Mouse (Mus musculus) neural tube, embryonic 11.5 days (tissue): ENCODE measurements at regions not wholly inside any gene's neighbourhood (a gene's known extent, or its start where the extent isn't known, plus 50 kb on each side); places are given as distances from the start of the nearest gene placed in this dataset.
A peak's percentile ranks its signal among the peaks of the same experiment; 100 is the strongest.

Experiments used
- ATAC-seq: fragments of 200-750 bp; cut with Nextera tagmentation; 2 replicates; pipeline ENCODE4 v1.8.0; 2017; ENCODE audit warnings: moderate number of reproducible peaks, mild to moderate bottlenecking, moderate TSS enrichment, moderate library complexity; ENCODE audit not compliant: insufficient read depth, low FRiP score, low TSS enrichment
- DNase-seq: peaks from one replicate; pipeline ENCODE4 v3.0.0-alpha.2; 2015; ENCODE audit warnings: low spot score
- H3K27ac ChIP-seq: fragments of 300-500 bp; sonication (generic); 2 replicates; pipeline ENCODE4 v1.5.1; 2014; ENCODE audit warnings: low read depth, mild to moderate bottlenecking, low read length
- H3K27me3 ChIP-seq: fragments of 300-500 bp; sonication (generic); 2 replicates; pipeline ENCODE4 v1.6.1; 2014; ENCODE audit warnings: mild to moderate bottlenecking, low read length, mixed read lengths; ENCODE audit not compliant: control insufficient read depth, insufficient read depth
- H3K36me3 ChIP-seq: fragments of 300-500 bp; sonication (generic); 2 replicates; pipeline ENCODE4 v1.6.1; 2014; ENCODE audit warnings: mild to moderate bottlenecking, low read length, moderate library complexity, mixed read lengths; ENCODE audit not compliant: control insufficient read depth, insufficient read depth
- H3K4me1 ChIP-seq: fragments of 300-500 bp; sonication (generic); 2 replicates; pipeline ENCODE4 v1.6.1; 2014; ENCODE audit warnings: low read length, mixed read lengths; ENCODE audit not compliant: control insufficient read depth, insufficient read depth
- H3K4me2 ChIP-seq: fragments of 300-500 bp; sonication (generic); 2 replicates; pipeline ENCODE4 v1.6.1; 2014; ENCODE audit warnings: low read depth, mild to moderate bottlenecking, moderate library complexity
- H3K4me3 ChIP-seq: fragments of 300-500 bp; sonication (generic); 2 replicates; pipeline ENCODE4 v1.5.1; 2014; ENCODE audit warnings: low read depth, low read length
- H3K9ac ChIP-seq: fragments of 300-500 bp; sonication (generic); 2 replicates; pipeline ENCODE4 v1.6.1; 2014; ENCODE audit warnings: mild to moderate bottlenecking, low read length
- H3K9me3 ChIP-seq: fragments of 300-500 bp; sonication (generic); 2 replicates; pipeline ENCODE4 v1.6.1; 2016; ENCODE audit warnings: low read length; ENCODE audit not compliant: control insufficient read depth
- WGBS: fragments of 180-500 bp; shearing (Covaris S2); extraction: QIAGEN DNeasy Blood & Tissue Kit; methylation state at CpG from one replicate; pipeline ENCODE4 v1.1.7; 2014; 5-methylcytosine and 5-hydroxymethylcytosine counted together

DNA sequence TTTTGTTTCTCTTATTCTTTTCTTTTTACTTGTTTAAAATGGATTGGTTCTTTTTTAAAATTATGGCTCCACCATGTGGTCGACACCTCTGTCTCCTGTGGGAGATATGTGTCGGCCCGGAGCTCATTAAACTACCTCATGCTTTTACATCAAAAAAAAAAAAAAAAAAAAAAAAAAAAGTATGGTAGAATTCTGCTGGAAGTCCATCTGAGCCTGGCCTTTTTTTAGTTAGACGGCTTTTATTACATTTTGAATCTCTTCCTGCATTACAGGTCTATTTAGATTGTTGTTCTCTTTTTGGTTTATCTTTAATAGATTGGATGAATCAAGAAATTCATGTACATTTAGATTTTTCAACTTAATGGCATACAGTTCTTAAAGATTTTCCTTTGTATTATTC lies 350.8 kb upstream of the Ascc3 start:
- WGBS, result 82% methylated on average over 4 of the region's 4 CpGs
- Histone ChIP-seq H3K4me1 (no peaks in the 10 kb centered on the region), H3K27ac (no peak overlapping the region), H3K27me3 (no peaks in the 10 kb centered on the region), H3K4me3 (no peak overlapping the region), H3K9ac (no peak overlapping the region), H3K36me3 (no peaks in the 10 kb centered on the region), H3K4me2 (no peak overlapping the region), H3K9me3 (no peaks in the 10 kb centered on the region)
- DNase-seq, result no peak
- ATAC-seq, result no peak

DNA sequence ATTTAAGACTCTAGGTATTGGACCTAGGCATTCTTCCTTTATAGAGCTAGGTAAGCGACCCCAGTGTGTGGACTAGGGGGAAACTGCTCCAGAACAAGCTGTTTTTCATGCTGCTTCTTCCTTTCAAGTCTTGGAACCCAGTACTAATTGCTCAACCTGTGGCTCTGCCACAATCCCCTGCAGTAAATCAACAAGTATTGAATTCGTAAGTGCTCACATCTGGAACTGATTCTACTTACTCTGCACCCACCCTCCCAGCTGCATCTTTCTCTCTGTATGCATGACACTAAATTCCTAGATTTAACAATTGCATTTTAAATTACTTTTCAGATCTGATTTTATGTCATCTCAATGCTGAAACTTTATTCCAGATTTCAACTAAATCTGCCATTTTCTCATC lies 388.9 kb upstream of the Ascc3 start:
- Histone ChIP-seq H3K4me1 (no peaks in the 10 kb centered on the region), H3K36me3 (no peaks in the 10 kb centered on the region), H3K9me3 (no peaks in the 10 kb centered on the region), H3K4me3 (no peak overlapping the region), H3K27ac (no peak overlapping the region), H3K4me2 (no peak overlapping the region), H3K9ac (no peak overlapping the region), H3K27me3 (no peaks in the 10 kb centered on the region)
- DNase-seq (no peak), ATAC-seq (no peak)
- WGBS, result 43% methylated on average over 2 of the region's 2 CpGs

DNA sequence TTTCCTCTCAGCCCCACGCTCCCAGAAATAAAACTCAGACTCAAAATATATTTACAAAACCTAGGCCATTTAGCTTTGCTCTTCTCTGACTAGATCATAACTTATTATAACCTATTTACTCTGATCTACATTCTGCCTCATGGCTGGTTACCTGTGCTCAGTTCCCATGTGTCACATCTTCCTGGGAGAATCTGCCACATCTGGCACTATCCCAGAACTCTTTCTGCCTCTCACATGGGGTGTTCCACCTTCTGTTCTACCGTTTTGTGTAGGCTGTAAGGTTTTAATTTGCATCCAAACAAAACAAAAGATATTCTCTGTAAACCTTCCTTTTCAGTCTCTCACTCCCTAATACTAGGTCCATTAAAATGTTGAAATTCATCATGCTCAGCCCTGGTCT lies 390.8 kb upstream of the Ascc3 start:
- Histone ChIP-seq H3K27ac (no peak overlapping the region), H3K9me3 (no peaks in the 10 kb centered on the region), H3K9ac (no peak overlapping the region), H3K4me3 (no peak overlapping the region), H3K27me3 (no peaks in the 10 kb centered on the region), H3K36me3 (no peaks in the 10 kb centered on the region), H3K4me2 (no peak overlapping the region), H3K4me1 (no peaks in the 10 kb centered on the region)
- WGBS, result 58% methylated on average over 2 of the region's 2 CpGs
- ATAC-seq (no peak), DNase-seq (no peak)

DNA sequence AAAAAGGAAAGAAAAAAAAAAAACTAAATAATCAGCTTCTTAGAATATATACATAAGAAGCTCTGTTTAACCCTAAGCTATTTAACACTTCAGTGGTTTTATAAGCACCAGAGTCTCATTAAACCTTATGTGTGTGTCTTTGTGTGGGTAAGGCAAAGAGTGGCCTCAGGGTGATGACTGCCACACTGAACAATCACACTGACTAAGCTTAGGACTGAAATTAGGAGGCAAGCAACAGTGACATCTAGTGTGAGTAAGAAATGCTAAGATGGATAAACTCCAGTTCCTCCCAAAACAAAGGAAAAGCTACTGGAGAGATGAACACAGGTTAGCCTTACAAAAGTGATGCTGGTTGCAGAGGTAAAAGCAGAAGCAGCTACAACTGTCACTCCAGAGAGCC lies 392.6 kb upstream of the Ascc3 start:
- peak; percentile 77 for ATAC-seq
- Histone ChIP-seq H3K27me3 (no peaks in the 10 kb centered on the region), H3K27ac (no peak overlapping the region), H3K9ac (no peak overlapping the region), H3K9me3 (no peaks in the 10 kb centered on the region), H3K4me2 (no peak overlapping the region), H3K4me1 (no peaks in the 10 kb centered on the region), H3K36me3 (no peaks in the 10 kb centered on the region), H3K4me3 (no peak overlapping the region)
- DNase-seq, result peak; percentile 21

DNA sequence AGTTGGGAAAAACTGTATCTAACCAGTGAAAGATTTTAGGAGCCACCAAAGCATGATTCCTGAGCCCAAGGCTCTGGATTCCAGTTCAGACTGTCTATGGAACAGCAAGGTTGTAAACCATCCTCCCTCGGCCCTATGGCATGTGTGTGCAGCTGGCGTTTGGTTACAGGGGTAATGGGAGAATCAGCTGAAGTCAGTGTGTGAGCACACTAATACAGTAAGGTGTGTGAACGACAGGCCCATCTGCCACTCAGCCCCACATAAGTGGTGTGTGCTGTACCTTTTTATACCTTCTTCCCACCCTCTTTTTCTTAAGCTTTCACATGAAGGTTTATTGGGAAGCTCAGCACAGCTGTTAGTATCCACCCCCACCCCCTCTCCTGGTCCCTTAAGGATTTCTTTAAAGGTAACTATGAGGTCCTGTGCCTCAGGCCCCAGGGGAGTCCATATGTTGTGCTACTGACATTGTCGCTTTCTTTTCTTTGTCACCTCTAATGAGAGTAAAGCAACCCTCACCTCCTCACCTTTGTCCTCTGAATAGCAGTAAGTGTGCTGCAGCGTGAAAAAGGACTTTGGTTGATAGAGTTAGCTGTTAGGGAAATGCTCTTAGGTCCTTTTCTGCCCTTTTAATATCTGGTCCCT lies 394.5 kb upstream of the Ascc3 start:
- WGBS, result 55% methylated on average over 5 of the region's 5 CpGs
- ATAC-seq, result no peak
- Histone ChIP-seq H3K9ac (no peak overlapping the region), H3K9me3 (no peaks in the 10 kb centered on the region), H3K4me2 (no peak overlapping the region), H3K36me3 (no peaks in the 10 kb centered on the region), H3K4me1 (no peaks in the 10 kb centered on the region), H3K27ac (no peak overlapping the region), H3K4me3 (no peak overlapping the region), H3K27me3 (no peaks in the 10 kb centered on the region)
- no peak for DNase-seq

DNA sequence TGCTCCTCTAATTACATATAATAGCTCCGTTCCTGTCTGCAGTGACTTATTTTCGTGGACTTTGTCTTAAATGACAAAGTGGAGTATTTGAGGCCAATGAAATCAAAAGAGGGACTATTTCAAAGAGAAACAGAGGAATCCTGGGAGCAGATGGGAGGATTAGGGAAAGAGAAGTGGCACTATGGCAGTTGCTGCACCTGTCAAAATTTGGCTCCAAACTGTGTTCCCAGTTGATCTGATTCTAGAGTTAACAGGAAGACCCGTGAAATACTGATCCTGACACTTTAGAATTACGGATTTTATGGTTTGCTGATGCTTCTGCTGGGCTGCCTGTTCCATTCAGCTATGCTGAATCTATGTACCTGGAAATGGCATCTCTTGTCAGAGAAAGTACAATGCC lies 401.7 kb upstream of the Grik2 start:
- WGBS, result 78% methylated on average over 4 of the region's 4 CpGs
- Histone ChIP-seq H3K4me2 (no peak overlapping the region), H3K27ac (no peak overlapping the region), H3K9ac (no peak overlapping the region), H3K36me3 (no peaks in the 10 kb centered on the region), H3K4me3 (no peak overlapping the region), H3K9me3 (no peaks in the 10 kb centered on the region), H3K4me1 (no peaks in the 10 kb centered on the region), H3K27me3 (no peaks in the 10 kb centered on the region)
- DNase-seq (no peak), ATAC-seq (no peak)

DNA sequence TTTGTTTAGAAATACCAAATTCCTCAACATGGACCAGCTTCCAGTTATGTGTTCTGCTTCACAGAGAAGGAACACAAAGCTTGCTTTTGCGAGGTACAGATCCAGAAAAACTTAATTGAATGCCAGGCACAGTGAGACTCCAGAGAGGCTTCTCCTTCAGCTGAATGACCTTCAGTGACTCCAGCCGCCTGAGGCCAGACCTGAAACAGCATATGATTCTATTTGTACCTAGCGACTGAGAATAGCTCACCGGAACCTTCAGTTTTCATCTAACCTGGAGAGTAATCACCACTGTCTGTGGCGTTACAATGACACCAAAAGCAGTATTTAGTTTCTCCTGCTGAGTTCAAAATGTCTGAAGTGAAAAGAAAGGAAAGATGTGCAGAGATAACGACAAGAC lies 380.6 kb upstream of the Grik2 start:
- ATAC-seq (no peak), DNase-seq (no peak)
- H3K36me3 ChIP-seq, result no peaks in the 10 kb centered on the region
- no peak overlapping the region for H3K4me3 ChIP-seq
- H3K27ac ChIP-seq, result no peak overlapping the region
- H3K4me1 ChIP-seq, result no peaks in the 10 kb centered on the region
- H3K4me2 ChIP-seq, result no peak overlapping the region
- H3K9me3 ChIP-seq, result no peaks in the 10 kb centered on the region
- 78% methylated on average over 6 of the region's 6 CpGs for WGBS
- no peak overlapping the region for H3K9ac ChIP-seq
- H3K27me3 ChIP-seq, result no peaks in the 10 kb centered on the region

DNA sequence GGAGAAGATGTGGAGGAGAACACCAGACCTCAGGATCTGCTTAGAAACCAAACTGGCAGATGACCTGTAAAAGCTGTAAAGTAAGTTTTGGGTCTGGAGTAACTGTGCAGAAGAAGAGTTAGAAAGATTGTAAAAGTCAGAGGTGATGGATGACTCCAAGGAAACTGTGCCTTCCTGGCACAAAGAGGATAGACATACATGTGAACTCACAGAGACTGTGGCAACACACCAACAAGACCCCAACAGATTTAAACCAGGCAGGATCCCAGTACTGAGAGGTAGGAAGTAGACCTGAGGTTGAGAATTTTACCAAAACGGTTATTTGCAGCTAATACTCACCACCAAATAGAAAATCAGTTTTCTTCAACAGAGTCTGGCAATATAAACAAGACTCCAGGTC lies 349.8 kb upstream of the Grik2 start:
- no peak for DNase-seq
- WGBS, result 77% methylated on average over 1 of the region's 1 CpGs
- ATAC-seq, result no peak
- Histone ChIP-seq H3K4me1 (no peaks in the 10 kb centered on the region), H3K27me3 (no peaks in the 10 kb centered on the region), H3K9me3 (no peaks in the 10 kb centered on the region), H3K27ac (no peak overlapping the region), H3K4me2 (no peak overlapping the region), H3K36me3 (no peaks in the 10 kb centered on the region), H3K9ac (no peak overlapping the region), H3K4me3 (no peak overlapping the region)

DNA sequence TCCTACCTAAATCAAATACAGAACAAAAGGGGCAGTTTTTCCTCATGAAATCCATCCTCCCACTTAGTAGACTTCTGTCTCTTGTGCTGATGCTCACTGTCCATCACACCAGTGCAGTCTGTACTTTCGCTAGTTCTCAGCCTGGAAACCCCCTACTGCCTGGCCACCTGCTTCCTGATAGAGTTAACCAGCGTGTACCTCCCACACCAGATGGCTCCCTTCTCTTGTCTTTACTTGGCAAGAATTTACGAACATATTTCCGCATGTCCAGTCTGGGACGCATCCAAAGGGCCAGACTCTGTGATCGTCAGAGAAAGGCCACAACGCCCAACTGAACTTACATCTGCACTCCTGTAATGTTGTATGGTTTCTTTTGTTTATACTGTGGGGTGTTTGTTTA lies 349.2 kb upstream of the Grik2 start:
- H3K36me3 ChIP-seq, result no peaks in the 10 kb centered on the region
- WGBS, result 54% methylated on average over 7 of the region's 7 CpGs
- no peak overlapping the region for H3K4me3 ChIP-seq
- H3K4me2 ChIP-seq, result no peak overlapping the region
- no peaks in the 10 kb centered on the region for H3K27me3 ChIP-seq
- no peaks in the 10 kb centered on the region for H3K9me3 ChIP-seq
- no peak overlapping the region for H3K9ac ChIP-seq
- DNase-seq (no peak), ATAC-seq (no peak)
- H3K27ac ChIP-seq, result no peak overlapping the region
- no peaks in the 10 kb centered on the region for H3K4me1 ChIP-seq
